Mouse (Mus musculus) limb, embryonic 11.5 days (tissue): ENCODE results near the gene Ssu72. TPM values are rescaled to one million over a fixed set of nuclear protein-coding genes. Genes with fewer than 3 reads are reported as not detected.
"Not testable (repeated sequence)": the region's sequence is repeated elsewhere in the genome, so short reads cannot be mapped to it uniquely, and the experiment has no call there.

Experiments used
- ATAC-seq: fragments of 200-750 bp; cut with Nextera tagmentation; 2 replicates; pipeline ENCODE4 v1.8.0; 2017; ENCODE audit warnings: low read depth; ENCODE audit not compliant: insufficient number of reproducible peaks, low FRiP score, low TSS enrichment
- DNase-seq: peaks from one replicate; pipeline ENCODE4 v3.0.0-alpha.2; 2015; ENCODE audit warnings: low spot score
- H3K27ac ChIP-seq: fragments of 300-500 bp; sonication (generic); replicated peaks from 2 replicates; pipeline ENCODE4 v1.5.1; 2014; ENCODE audit warnings: low read depth, mild to moderate bottlenecking, low read length
- H3K27me3 ChIP-seq: fragments of 300-500 bp; sonication (generic); 2 replicates; pipeline ENCODE4 v1.6.1; 2014; ENCODE audit warnings: mild to moderate bottlenecking, low read length, mixed read lengths; ENCODE audit not compliant: control insufficient read depth, insufficient read depth
- H3K36me3 ChIP-seq: fragments of 300-500 bp; sonication (generic); 2 replicates; pipeline ENCODE4 v1.6.1; 2014; ENCODE audit warnings: mild to moderate bottlenecking, low read length, moderate library complexity, mixed read lengths; ENCODE audit not compliant: control insufficient read depth, insufficient read depth
- H3K4me1 ChIP-seq: fragments of 300-500 bp; sonication (generic); 2 replicates; pipeline ENCODE4 v1.6.1; 2014; ENCODE audit warnings: low read length, mixed read lengths; ENCODE audit not compliant: control insufficient read depth, insufficient read depth
- H3K4me2 ChIP-seq: fragments of 300-500 bp; sonication (generic); 2 replicates; pipeline ENCODE4 v1.6.1; 2014; ENCODE audit warnings: low read depth, mild to moderate bottlenecking, moderate library complexity; ENCODE audit not compliant: severe bottlenecking
- H3K4me3 ChIP-seq: fragments of 300-500 bp; sonication (generic); 2 replicates; pipeline ENCODE4 v1.5.1; 2014; ENCODE audit warnings: low read depth, low read length
- H3K9ac ChIP-seq: fragments of 300-500 bp; sonication (generic); 2 replicates; pipeline ENCODE4 v1.6.1; 2014; ENCODE audit warnings: mild to moderate bottlenecking, low read length
- H3K9me3 ChIP-seq: fragments of 300-500 bp; sonication (generic); 2 replicates; pipeline ENCODE4 v1.6.1; 2016; ENCODE audit warnings: low read length; ENCODE audit not compliant: control insufficient read depth
- WGBS: fragments of 180-500 bp; shearing (Covaris S2); extraction: QIAGEN DNeasy Blood & Tissue Kit; methylation state at CpG from one replicate; pipeline ENCODE4 v1.1.7; 2014; 5-methylcytosine and 5-hydroxymethylcytosine counted together
- polyA plus RNA-seq: library from polyadenylated mRNA; unstranded; fragments of >200 nt; fragmentation: Nextera tagmentation; extraction: Ambion mirVana; gene quantifications from 2 replicates; pipeline ENCODE4 v1.2.1, GENCODE M21; 2014

Ssu72 gene
- polyA plus RNA-seq, 1 experiment from 2014 or later: 145 TPM

- H3K4me3 ChIP-seq: no peak overlapping the region
- no peak overlapping the region for H3K9ac ChIP-seq
- no peak overlapping the region for H3K4me2 ChIP-seq
- no peak overlapping the region for H3K27ac ChIP-seq
- no peaks in the 10 kb centered on the region for H3K27me3 ChIP-seq
- ATAC-seq (no peak), DNase-seq (no peak)
- 66% methylated on average over 2 of the region's 2 CpGs for WGBS
- no peaks in the 10 kb centered on the region for H3K36me3 ChIP-seq
- peaks cover 5% of the 10 kb centered on the region; the same call in 1 of the 2 replicates for H3K4me1 ChIP-seq
- H3K9me3 ChIP-seq: no peaks in the 10 kb centered on the region
Measured at GRCm38 (mm10) chr4:155672082-155672481, 32.5 kb upstream of the Ssu72 start.

- WGBS: 93% methylated on average over 2 of the region's 2 CpGs
- no peak for ATAC-seq
- H3K4me3 ChIP-seq: no peak overlapping the region
- no peak overlapping the region for H3K9ac ChIP-seq
- no peaks in the 10 kb centered on the region for H3K36me3 ChIP-seq
- H3K4me2 ChIP-seq: no peak overlapping the region
- H3K4me1 ChIP-seq: no peaks in the 10 kb centered on the region
- DNase-seq: no peak
- no peaks in the 10 kb centered on the region for H3K27me3 ChIP-seq
- H3K27ac ChIP-seq: no peak overlapping the region
- H3K9me3 ChIP-seq: no peaks in the 10 kb centered on the region
Measured at GRCm38 (mm10) chr4:155675991-155676390, 28.6 kb upstream of the Ssu72 start.

- not testable (repeated sequence) for H3K27ac ChIP-seq
- 87% methylated on average over 16 of the region's 19 CpGs for WGBS
Measured at GRCm38 (mm10) chr4:155683670-155684277, 20.8 kb upstream of the Ssu72 start.

GRCm38 (mm10) chr4:155687764-155688163, 16.8 kb upstream of the Ssu72 start:
- H3K4me1 ChIP-seq, H3K27ac ChIP-seq, H3K9ac ChIP-seq, H3K4me3 ChIP-seq, H3K27me3 ChIP-seq, H3K9me3 ChIP-seq, ATAC-seq, DNase-seq, H3K4me2 ChIP-seq, H3K36me3 ChIP-seq: not testable (repeated sequence)
- 83% methylated on average over 4 of the region's 4 CpGs for WGBS

More at GRCm38 (mm10) chr4:155683670-155684277, 20.8 kb upstream of the Ssu72 start:
- not testable (repeated sequence) for H3K27me3 ChIP-seq, H3K36me3 ChIP-seq, H3K4me2 ChIP-seq, H3K4me3 ChIP-seq, H3K9me3 ChIP-seq, H3K4me1 ChIP-seq, ATAC-seq, DNase-seq, H3K9ac ChIP-seq

- no peak overlapping the region for H3K4me3 ChIP-seq
- peaks cover 7% of the 10 kb centered on the region; the same call in 1 of the 2 replicates for H3K27me3 ChIP-seq
- no peaks in the 10 kb centered on the region for H3K36me3 ChIP-seq
- peaks cover 5% of the 10 kb centered on the region; the same call in 1 of the 2 replicates for H3K4me1 ChIP-seq
- ATAC-seq (no peak), DNase-seq (no peak)
- H3K27ac ChIP-seq: no peak overlapping the region
- H3K4me2 ChIP-seq: no peak overlapping the region
- H3K9me3 ChIP-seq: no peaks in the 10 kb centered on the region
- no peak overlapping the region for H3K9ac ChIP-seq
- WGBS: 83% methylated on average over 12 of the region's 12 CpGs
Measured at GRCm38 (mm10) chr4:155690571-155691375, 13.8 kb upstream of the Ssu72 start.

GRCm38 (mm10) chr4:155692421-155692820, 12.2 kb upstream of the Ssu72 start:
- no peak overlapping the region for H3K4me2 ChIP-seq
- no peak overlapping the region for H3K9ac ChIP-seq
- no peaks in the 10 kb centered on the region for H3K9me3 ChIP-seq
- WGBS: 95% methylated on average over 3 of the region's 3 CpGs
- peaks cover 7% of the 10 kb centered on the region; the same call in 1 of the 2 replicates for H3K27me3 ChIP-seq
- H3K4me3 ChIP-seq: no peak overlapping the region
- no peak overlapping the region for H3K27ac ChIP-seq
- no peak for DNase-seq
- H3K36me3 ChIP-seq: no peaks in the 10 kb centered on the region
- ATAC-seq: no peak
- peaks cover 5% of the 10 kb centered on the region; the same call in 1 of the 2 replicates for H3K4me1 ChIP-seq

- ATAC-seq (peak; percentile 77; the same call in 1 of the 2 replicates), DNase-seq (peak; percentile 79)
- peaks cover 7% of the 10 kb centered on the region; the same call in 1 of the 2 replicates for H3K27me3 ChIP-seq
Measured at GRCm38 (mm10) chr4:155694111-155694481, 10.5 kb upstream of the Ssu72 start, which contains the start of gene Fndc10. TSS of gene Fndc10 (plus strand) at chr4:155694342.

More at GRCm38 (mm10) chr4:155694111-155694481, 10.5 kb upstream of the Ssu72 start, which contains the start of gene Fndc10:
- H3K9me3 ChIP-seq: no peaks in the 10 kb centered on the region
- H3K9ac ChIP-seq: peak within 1 kb of the TSS; percentile 68
- peak within 1 kb of the TSS; percentile 95 for H3K4me2 ChIP-seq
- 1% methylated on average over 28 of the region's 47 CpGs for WGBS
- peak within 1 kb of the TSS; percentile 21; the same call in 1 of the 2 replicates for H3K27ac ChIP-seq
- H3K4me1 ChIP-seq: peaks cover 5% of the 10 kb centered on the region; the same call in 1 of the 2 replicates
- H3K36me3 ChIP-seq: no peaks in the 10 kb centered on the region
- H3K4me3 ChIP-seq: peak within 1 kb of the TSS; percentile 71
